In the genomic region with DNA sequence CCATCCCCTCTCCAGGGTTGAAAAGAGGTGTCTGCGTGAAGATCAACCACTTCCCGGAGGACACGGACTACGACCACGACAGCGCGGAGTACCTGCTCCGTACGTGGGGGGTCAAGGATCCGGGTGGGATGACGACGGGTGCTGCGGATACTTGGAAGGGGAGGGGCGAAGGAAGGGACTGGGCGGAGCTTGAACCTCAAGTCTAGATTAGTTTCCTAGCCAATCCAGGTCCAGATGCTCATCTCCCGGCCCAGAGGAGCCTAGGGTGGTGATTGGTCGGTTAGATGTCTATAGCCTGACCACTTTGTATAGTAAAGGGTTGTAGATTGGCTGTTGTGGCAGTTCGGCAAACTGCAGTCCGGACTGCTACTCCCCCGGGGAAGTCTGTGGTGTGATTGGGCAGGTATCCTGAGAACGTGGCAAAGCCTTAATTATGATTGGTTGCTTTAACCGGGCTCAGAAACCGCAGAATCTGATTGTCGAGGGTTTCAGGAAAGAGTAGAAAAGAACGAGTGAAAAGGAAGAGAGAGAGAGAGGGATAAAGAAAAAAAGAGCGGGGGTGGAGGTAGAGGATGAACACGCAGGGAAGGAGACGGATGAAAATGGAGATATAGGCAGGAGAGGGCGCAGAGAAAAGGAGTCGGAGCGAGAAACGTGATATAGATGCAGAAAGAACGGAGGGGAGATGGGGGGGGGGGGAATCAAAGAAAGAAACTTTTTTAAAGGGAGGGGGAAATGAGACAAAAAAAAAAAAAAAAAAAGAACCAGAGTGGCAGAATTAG, we compare ENCODE assay signal across 8 mouse cellular contexts. TPM values are rescaled to one million over a fixed set of nuclear protein-coding genes. Genes with fewer than 3 reads are reported as not detected.
DNase-seq lines count a peak whose midpoint lies in the region; ATAC-seq and TF ChIP-seq lines count a peak whose summit lies in the region.

No protein-coding gene starts in this region.

- H3K27ac ChIP-seq in heart, embryonic 11.5 days (ENCODE audit: low read depth, low read length): no peak overlapping the region
- no peak overlapping the region for H3K27ac ChIP-seq in hindbrain, embryonic 15.5 days (replicated peaks)
- H3K27ac ChIP-seq in liver, adult 2 months (replicated peaks; ENCODE audit: insufficient read depth, low read depth, low read length): no peak overlapping the region
- no peak overlapping the region for H3K27ac ChIP-seq in neural tube, embryonic 12.5 days

- H3K4me2 ChIP-seq in heart, embryonic 11.5 days: peak overlapping the region; percentile 73
- H3K4me2 ChIP-seq in hindbrain, embryonic 15.5 days: peak overlapping the region; percentile 96
- H3K4me2 ChIP-seq in neural tube, embryonic 12.5 days (replicated peaks): peak overlapping the region; percentile 73

- peaks cover 10% of the 10 kb centered on the region; the same call in 1 of the 2 replicates for H3K4me1 ChIP-seq in heart, embryonic 11.5 days (ENCODE audit: control insufficient read depth, insufficient read depth, low read length)
- peaks cover 28% of the 10 kb centered on the region for H3K4me1 ChIP-seq in hindbrain, embryonic 15.5 days (replicated peaks)
- H3K4me1 ChIP-seq in liver, adult 2 months (ENCODE audit: control insufficient read depth, insufficient read depth, low read length): peaks cover 3% of the 10 kb centered on the region; the same call in 1 of the 2 replicates
- H3K4me1 ChIP-seq in neural tube, embryonic 12.5 days: peaks cover 19% of the 10 kb centered on the region

- DNase-seq in heart, postnatal 36 days: no peak
- DNase-seq in R1 (ENCODE audit: low read depth, low spot score): peak; percentile 100
- DNase-seq in embryo, embryonic 11 days: peak; percentile 89
- peak; percentile 3 for DNase-seq in liver, adult 2 months (ENCODE audit: extremely low read depth, low read depth, low spot score)
- no peak for DNase-seq in ovary, postnatal 14 days (ENCODE audit: low spot score)

- no peaks in the 10 kb centered on the region for H3K36me3 ChIP-seq in heart, embryonic 11.5 days (ENCODE audit: control insufficient read depth, insufficient read depth, low read length)
- no peaks in the 10 kb centered on the region for H3K36me3 ChIP-seq in hindbrain, embryonic 15.5 days
- H3K36me3 ChIP-seq in liver, adult 2 months (ENCODE audit: control insufficient read depth, insufficient read depth, low read length): no peaks in the 10 kb centered on the region
- no peaks in the 10 kb centered on the region for H3K36me3 ChIP-seq in neural tube, embryonic 12.5 days

- peak overlapping the region; percentile 45 for H3K4me3 ChIP-seq in heart, embryonic 11.5 days (ENCODE audit: low read depth, low read length)
- peak overlapping the region; percentile 42 for H3K4me3 ChIP-seq in hindbrain, embryonic 15.5 days
- no peak overlapping the region for H3K4me3 ChIP-seq in liver, adult 2 months (ENCODE audit: insufficient read depth, low read depth, low read length)
- H3K4me3 ChIP-seq in neural tube, embryonic 12.5 days: peak overlapping the region; percentile 39

- whole genome bisulfite sequencing in heart, embryonic 11.5 days (ENCODE audit: insufficient replicate concordance): under 1% methylated on average over 33 of the region's 33 CpGs
- WGBS in hindbrain, embryonic 15.5 days: under 1% methylated on average over 33 of the region's 33 CpGs
- 3% methylated on average over 33 of the region's 33 CpGs for WGBS in liver, adult 2 months
- WGBS in neural tube, embryonic 12.5 days: under 1% methylated on average over 33 of the region's 33 CpGs

- H3K27me3 ChIP-seq in heart, embryonic 11.5 days (ENCODE audit: control insufficient read depth, insufficient read depth, low read length): peaks cover 53% of the 10 kb centered on the region
- H3K27me3 ChIP-seq in hindbrain, embryonic 15.5 days: peaks cover 24% of the 10 kb centered on the region
- H3K27me3 ChIP-seq in liver, adult 2 months (ENCODE audit: control insufficient read depth, insufficient read depth, low read length): peaks cover 22% of the 10 kb centered on the region
- H3K27me3 ChIP-seq in neural tube, embryonic 12.5 days (replicated peaks): peaks cover 44% of the 10 kb centered on the region

- H3K79me2 ChIP-seq in liver, adult 2 months (ENCODE audit: control insufficient read depth, insufficient read depth, low read length): no peaks in the 10 kb centered on the region

- peaks cover 5% of the 10 kb centered on the region; the same call in 1 of the 2 replicates for H3K9me3 ChIP-seq in heart, embryonic 11.5 days (replicated peaks; ENCODE audit: control insufficient read depth, low read length)
- H3K9me3 ChIP-seq in hindbrain, embryonic 15.5 days: no peaks in the 10 kb centered on the region
- H3K9me3 ChIP-seq in neural tube, embryonic 12.5 days: no peaks in the 10 kb centered on the region

- TF ChIP-seq CTCF in liver, adult 2 months (IDR thresholded peaks at IDR 0.05; ENCODE audit: low read depth, low read length): no peak

- no peak for TF ChIP-seq POLR2A in liver, adult 2 months (IDR thresholded peaks at IDR 0.05; ENCODE audit: extremely low read depth, insufficient read depth, low read length)

- ATAC-seq in heart, embryonic 11.5 days (replicated peaks; ENCODE audit: insufficient number of reproducible peaks, low FRiP score, low TSS enrichment): peak; percentile 60; the same call in 1 of the 2 replicates
- ATAC-seq in hindbrain, embryonic 15.5 days (ENCODE audit: low FRiP score, low read depth): peak; percentile 88
- peak; percentile 94 for ATAC-seq in neural tube, embryonic 12.5 days (ENCODE audit: low FRiP score, low read depth)

- intact Hi-C loops in heart, postnatal 36 days (cut with DNase I): no loop called here

- peak overlapping the region; percentile 11; the same call in 1 of the 2 replicates for H3K9ac ChIP-seq in heart, embryonic 11.5 days (ENCODE audit: low read depth, low read length)
- peak overlapping the region; percentile 39; the same call in 1 of the 2 replicates for H3K9ac ChIP-seq in hindbrain, embryonic 15.5 days
- H3K9ac ChIP-seq in liver, adult 2 months (ENCODE audit: low read depth, low read length): no peak overlapping the region
- peak overlapping the region; percentile 38; the same call in 1 of the 2 replicates for H3K9ac ChIP-seq in neural tube, embryonic 12.5 days

RNA-seq across cellular contexts. Expression of gene Cacng6, which starts 12.6 kb away (rescaled TPM):
- polyA plus RNA-seq in heart, embryonic 11.5 days (2014; fragmentation: Nextera tagmentation; extraction: Ambion mirVana): 18.3 and 19.0 TPM in 2 replicates
- total RNA-seq in heart, postnatal 36 days (2021): 1 to 10 TPM; 1.3 to 1.9 TPM
- polyA plus RNA-seq in hindbrain, embryonic 15.5 days (2015; fragmentation: Nextera tagmentation; extraction: Ambion mirVana): 0.18 TPM in 1 of 2 replicates, not detected in the other
- total RNA-seq in liver, adult 2 months (2014; rRNA removed): 0.18 TPM in 1 of 2 replicates, not detected in the other
- not detected in 2 replicates for polyA plus RNA-seq in liver, adult 2 months (2012; rRNA removed)
- 1.5 and 1.9 TPM in 2 replicates for polyA plus RNA-seq in neural tube, embryonic 12.5 days (2016; fragmentation: Nextera tagmentation; extraction: Ambion mirVana)

RNA-seq across cellular contexts. Expression of gene Cacng8, which starts 20.9 kb away (rescaled TPM):
- 1.7 and 1.8 TPM in 2 replicates for polyA plus RNA-seq in heart, embryonic 11.5 days (2014; fragmentation: Nextera tagmentation; extraction: Ambion mirVana)
- not detected for total RNA-seq in heart, postnatal 36 days (2021)
- polyA plus RNA-seq in hindbrain, embryonic 15.5 days (2015; fragmentation: Nextera tagmentation; extraction: Ambion mirVana): 11.5 and 14.6 TPM in 2 replicates
- not detected in 2 replicates for total RNA-seq in liver, adult 2 months (2014; rRNA removed)
- not detected in 2 replicates for polyA plus RNA-seq in liver, adult 2 months (2012; rRNA removed)
- 7.1 and 8.2 TPM in 2 replicates for polyA plus RNA-seq in neural tube, embryonic 12.5 days (2016; fragmentation: Nextera tagmentation; extraction: Ambion mirVana)

Comparison
In these comparisons a context has a peak if more than half of its experiments do, and no peak if none do; other contexts are left out.
1. DNase-seq: peak in R1 (single experiment), embryo, embryonic 11 days (single experiment) and liver, adult 2 months (single experiment); none in heart, postnatal 36 days (0 of 2) and ovary, postnatal 14 days (single experiment).
2. Peak in every context shown above with its lines, with median percentiles within 50 percentile points of each other: ATAC-seq and H3K4me2 ChIP-seq.